Mouse (Mus musculus) heart, adult 9 months (tissue): ENCODE results near the gene Wdr46.
A peak's percentile ranks its signal among the peaks of the same experiment; 100 is the strongest.

ENCODE experiments used
- DNase-seq, 2 experiments: peaks; one replicate each; pipeline ENCODE4 v3.0.0; 2022; ENCODE audit warnings: low spot score in 2 of 2

Wdr46 gene

DNA sequence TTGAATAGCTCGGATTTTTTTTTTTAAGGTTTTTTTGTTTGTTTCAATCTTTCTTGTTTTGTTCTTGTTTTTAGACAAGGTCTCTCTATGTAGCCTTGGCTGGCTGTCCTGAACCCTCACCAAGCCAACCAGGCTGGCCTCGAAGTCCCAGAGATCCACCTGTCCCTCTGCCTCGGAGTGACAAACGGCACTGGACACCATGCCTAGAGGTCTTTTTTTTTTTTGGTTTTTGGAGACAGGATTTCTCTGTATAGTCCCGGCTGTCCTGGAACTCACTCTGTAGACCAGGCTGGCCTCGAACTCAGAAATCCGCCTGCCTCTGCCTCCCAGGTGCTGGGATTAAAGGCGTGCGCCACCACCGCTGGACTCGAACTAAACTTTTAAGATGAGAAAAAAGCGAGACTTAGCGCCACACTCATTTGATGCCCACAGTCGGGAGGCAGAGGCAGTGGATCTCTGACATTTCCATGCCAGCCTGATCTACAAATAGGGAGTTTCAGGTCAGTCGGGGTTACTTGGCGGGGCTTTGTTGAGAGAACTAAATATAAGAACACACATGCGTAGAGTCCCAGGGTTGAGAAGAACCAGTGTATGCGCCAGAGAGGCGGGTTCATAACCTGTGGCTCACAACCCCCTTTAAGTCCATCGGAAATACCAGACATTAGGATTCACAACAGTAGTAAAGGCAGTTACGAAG lies 12.1 kb upstream of the Wdr46 start:
- no peak for DNase-seq

DNA sequence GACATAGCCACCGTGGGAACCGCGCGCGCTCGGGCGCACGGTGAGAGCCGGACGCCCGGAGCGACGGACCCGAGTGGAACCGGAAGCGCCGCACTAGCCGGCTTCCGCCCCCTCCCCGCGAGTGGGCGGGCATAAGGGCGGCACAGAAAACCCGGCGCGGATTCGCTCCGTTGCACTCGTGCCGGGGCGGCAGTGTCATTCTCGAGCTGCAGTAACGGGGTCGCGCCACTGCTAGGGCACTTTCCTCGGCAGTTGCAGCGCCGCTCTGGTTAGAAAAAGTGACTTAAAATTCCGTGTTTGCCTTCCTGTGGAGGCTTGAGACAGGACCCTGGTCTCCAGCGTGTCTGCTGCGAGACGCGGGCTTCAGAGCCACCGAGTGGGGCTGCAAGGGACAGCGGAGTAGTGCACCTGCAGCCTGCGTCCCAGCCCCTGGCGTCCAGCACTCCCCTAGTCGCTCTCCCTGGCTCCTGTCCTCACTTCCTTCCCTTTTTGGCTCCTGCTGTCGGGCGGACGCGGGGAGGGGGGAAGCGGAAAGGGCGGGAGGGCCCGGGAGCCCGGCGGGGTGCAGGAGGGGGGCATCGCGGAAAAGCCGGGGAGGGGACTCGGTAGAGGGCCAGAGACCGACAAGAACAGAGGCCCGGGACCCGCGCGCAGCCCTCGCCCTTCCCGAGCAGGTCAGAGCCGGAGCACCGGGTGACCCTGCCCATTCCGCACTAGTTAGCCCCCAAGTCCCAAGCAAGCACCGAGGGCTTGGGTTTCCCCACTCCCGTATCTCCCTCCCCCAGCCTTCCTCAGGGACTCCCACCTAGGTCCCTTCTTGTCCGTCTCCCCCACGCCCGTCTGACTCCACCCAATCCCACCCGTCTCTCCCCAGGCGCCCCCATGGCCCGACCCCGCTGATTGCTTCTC lies 10.8 kb upstream of the Wdr46 start, which contains the start of gene Rgl2:
Rgl2 (plus strand) TSS at position 173 of the 909 bp plus-strand sequence.
- DNase-seq: peak; percentile 80 to 87

DNA sequence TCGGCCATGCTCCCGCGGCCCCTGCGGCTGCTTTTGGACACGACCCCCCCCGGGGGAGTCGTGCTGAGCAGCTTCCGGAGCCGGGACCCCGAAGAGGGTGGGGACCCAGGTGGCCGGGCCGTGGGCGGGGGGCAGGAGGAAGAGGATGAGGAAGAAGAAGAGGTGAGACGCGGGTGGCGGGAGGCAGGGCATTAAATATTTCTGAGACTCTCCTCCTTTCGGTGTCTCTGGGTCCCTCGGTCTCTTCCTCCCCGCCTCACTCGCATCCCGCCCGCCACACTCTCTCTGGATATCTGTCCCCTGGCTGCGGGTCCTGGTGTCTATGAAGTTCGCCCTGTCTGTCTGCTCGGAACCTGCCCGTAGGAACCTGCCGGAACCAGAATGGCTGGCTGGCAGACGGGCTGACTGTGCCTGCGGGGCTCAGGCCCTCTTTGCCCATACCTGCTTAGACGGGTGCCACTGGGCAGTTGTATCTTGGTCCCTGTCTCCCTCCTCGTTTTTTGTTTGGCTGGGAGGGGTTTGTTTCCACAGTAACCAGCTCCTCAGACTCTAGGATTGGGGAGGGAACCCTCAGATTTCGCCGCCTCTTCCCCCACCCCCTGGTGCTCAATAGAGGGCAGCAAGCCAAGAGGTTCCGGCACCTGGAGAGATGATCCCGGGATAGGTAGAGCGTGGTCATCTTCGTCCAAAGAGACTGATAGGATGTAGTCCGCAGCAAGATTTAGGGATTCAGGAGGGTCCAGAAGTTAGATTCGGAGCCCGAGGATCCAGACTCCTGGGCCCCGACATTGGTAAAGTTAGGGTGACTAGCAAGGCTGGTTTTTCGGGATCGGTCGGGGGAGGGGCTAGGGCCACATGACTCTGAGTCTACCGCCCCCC lies 9.9 kb upstream of the Wdr46 start:
- peak; percentile 71 to 74 for DNase-seq

DNA sequence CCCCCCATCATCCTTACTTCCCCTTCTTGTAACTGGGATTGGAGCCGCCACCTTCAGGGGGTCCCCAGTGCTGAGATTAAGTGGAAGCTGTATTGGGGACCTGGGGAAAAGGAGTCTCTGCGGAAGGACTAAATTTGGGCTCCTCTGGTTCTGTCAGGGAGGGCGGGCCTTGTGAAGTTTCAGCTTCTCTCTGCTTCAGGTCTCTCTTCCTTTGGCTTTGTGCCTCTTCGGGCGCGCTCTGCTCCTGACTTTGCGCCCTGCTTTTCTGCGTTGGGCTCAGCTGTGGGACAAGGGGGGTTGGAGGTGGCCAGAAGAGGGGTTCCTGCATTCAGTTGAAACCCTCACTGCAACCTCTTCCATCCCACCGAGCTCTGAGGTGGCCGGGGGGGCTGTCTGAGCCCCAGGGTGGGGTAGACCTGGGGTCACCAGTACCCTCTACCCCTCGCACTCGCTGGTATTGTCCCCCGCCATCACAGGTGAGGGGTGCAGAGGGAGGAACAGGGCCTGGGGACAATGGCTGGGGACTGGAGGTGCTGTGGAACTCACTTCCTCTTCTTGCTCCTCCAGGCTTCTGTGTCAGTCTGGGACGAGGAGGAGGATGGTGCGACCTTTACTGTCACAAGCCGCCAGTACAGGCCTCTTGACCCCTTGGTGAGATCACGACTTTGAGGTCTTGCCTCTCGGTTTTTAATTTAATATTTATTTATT lies 9.1 kb upstream of the Wdr46 start:
- DNase-seq: no peak

DNA sequence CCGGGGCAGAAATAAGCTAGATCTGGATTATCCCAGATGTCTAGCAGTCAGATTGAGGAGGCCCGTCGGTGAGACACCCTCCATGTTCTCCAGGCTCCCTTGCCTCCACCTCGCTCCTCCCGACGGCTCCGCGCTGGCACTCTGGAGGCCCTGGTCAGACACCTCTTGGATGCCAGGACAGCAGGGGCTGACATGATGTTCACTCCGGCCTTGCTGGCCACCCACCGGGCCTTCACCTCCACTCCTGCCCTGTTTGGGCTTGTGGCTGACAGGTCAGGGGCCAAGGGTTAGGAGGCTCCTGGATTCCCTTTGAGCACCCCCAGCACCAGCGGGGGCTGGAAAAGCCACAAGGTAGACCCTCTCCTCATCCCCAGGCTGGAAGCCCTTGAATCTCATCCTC lies 8.5 kb upstream of the Wdr46 start:
- no peak for DNase-seq

DNA sequence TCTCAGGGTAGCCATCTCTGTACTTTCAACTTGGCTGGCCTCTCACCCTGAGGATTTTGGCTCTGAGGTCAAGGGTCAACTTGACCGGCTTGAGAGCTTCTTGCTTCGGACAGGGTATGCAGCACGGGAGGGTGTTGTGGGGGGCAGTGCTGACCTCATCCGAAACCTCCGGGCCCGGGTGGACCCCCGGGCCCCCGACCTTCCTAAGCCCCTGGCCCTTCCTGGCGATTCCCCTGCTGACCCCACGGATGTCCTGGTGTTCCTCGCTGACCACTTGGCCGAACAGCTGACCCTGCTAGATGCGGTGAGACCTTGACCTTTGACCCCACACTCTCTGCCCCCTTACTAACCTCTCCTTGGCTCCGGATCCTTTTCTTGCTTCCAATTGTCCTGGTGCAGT lies 8.0 kb upstream of the Wdr46 start:
- DNase-seq: no peak

DNA sequence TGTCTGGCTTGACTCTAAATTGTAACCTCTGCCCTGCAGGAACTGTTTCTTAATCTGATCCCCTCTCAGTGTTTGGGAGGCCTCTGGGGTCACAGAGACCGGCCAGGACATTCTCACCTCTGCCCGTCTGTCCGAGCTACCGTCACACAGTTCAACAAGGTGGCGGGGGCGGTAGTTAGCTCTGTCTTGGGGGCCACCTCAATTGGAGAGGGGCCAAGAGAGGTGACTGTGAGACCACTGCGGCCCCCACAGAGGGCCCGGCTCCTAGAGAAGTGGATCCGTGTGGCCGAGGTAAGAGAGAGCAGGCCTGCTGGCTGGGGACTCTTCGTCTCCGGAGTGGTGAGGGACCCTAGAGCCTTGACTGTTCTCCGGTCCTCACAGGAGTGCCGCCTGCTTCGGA lies 7.5 kb upstream of the Wdr46 start:
- no peak for DNase-seq

DNA sequence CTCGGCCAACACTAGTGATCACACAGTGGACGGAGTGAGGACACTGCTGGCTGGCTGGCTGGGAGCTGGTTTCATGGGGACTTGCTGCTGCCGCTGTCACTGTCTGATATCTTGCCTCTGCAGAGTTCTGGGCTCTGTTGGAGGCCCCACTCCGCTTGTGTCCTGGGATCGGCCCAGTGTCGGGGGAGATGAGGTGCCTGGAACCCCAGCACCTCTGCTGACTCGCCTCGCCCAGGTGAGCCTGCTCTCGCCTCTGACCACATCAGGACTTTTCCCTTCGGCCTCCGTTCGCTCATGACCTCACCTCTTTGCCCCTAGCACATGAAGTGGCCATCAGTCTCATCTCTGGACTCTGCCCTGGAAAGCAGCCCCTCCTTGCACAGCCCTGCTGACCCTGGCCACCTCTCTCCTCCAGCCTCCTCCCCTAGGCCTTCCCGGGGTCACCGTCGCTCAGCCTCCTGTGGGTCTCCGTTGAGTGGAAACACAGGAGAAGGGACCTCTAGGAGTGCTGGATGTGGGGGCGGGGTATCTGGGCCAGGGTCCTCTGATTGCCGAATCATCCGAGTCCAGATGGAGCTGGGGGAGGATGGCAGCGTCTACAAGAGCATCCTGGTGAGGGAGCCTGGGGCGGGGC lies 4.9 kb upstream of the Wdr46 start:
- no peak for DNase-seq

DNA sequence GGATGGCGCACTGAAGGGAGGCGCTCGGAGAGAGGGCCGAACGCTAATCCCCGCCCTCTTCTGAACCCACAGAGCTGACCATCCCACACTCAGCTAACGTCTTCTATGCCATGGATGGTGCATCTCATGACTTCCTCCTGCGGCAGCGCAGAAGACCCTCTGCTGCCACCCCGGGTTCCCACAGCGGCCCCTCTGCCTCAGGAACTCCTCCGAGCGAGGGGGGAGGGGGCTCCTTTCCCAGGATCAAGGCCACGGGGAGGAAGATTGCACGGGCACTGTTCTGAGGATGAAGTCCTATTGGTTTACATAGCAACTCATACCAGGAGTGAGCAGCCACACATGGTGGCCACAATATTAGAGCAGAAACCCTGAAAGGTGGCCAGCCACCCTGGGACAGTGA lies 3.5 kb upstream of the Wdr46 start:
- no peak for DNase-seq

DNA sequence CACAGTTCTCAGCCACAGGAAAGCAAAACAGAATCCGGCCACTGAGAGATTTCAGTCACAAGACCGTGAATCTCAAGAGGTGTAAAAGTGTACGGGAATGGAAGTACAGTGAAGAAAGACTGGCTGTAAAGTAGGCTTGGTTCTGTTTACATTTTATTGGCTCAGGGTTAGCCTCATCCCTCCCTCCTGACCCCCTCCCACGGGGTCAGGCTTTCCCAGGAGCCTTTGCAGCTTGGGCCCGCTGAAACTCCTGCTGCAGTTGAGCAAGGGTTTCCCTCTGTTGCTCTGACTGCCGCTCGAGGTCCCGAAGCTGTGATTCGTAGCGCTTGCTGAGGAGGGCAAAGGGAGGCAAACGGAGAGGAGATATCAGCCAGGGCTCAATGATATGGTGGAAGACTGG lies 1.7 kb upstream of the Wdr46 start:
- DNase-seq: no peak

DNA sequence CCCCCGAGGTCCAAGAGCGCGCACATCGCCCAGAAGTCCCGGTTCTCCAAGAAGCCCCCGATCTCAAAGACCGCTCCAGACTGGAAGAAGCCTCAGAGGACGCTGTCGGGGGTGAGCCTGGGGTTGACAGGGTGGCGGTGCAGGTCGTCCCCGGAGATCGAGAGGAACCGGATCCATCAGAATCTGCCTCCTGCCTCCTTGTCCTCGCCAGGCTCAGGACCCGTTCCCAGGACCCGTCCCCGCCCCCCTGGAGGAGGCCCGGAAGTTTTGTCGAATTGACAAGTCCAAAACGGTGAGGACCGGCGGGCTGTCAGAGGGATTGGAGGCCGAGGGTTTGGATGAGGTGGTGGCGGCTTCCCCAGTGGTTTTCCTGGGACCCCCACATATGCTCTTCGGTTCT lies 521 bp downstream of the Wdr46 start:
- no peak for DNase-seq

DNA sequence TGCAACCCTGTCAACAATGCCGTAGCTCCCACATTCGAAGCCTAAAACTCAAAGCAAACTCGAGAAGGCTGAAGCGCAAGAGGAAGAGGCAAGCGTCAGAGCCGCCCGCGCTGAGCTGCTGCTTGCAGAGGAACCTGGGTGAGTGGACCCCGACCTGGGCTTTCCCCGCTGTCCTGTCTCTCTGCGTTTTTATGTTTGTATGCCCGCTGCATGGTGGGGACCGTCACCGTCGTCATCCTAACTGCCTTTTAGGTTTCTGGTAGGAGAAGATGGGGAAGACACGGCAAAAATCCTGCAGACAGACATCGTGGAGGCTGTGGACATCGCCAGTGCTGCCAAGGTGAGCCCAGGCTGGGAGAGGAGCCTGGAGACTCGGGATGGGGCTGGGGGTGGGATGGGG lies 921 bp downstream of the Wdr46 start:
- DNase-seq: no peak

DNA sequence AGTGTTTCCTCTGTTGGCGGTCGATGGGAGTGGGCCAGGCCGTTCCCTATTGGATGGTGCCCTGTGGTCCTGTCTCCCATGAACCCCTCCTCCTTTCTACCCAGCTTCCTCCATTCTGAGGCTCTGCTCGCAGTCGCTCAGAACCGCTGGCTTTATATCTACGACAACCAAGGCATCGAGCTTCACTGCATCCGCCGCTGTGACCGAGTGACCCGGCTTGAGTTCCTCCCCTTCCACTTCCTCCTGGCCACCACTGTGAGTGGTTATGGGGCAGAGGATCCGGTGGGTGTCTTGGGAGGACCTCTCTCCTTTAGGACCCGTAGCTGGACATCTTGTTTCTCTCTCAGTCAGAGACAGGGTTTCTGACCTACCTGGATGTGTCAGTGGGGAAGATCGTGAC lies 3.0 kb downstream of the Wdr46 start:
- no peak for DNase-seq

DNA sequence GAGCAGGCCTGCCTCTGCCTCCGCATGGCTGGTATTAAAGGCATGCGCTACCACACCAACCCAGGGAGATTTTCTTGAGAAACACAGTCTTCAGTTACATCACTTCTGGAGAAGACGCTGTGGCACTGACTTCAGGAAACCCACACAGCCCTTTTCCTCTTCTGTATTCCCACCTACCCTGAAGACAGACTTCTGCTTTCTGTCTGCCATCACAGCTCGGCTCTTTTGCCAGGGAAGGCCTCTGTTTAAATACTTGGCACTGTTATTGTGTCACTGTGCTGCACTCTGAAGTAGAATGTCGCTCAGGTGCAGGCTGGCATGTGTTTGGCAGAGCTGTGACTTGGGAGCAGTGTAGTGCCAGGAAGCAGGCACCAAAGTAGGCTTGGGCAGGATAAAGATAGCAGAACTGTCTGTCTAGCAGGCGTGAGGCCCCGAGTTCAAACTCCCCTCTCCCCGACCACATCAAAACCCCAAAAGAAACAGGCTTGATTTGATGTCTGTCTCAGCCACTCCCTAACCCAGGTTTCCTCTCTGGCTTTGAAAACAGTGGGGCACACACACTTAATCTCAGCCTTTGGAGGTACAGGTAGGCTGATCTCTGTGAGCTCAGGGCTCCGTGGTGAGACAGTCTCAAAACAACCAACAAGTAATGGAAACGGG lies 7.1 kb downstream of the Wdr46 start:
- DNase-seq: no peak

DNA sequence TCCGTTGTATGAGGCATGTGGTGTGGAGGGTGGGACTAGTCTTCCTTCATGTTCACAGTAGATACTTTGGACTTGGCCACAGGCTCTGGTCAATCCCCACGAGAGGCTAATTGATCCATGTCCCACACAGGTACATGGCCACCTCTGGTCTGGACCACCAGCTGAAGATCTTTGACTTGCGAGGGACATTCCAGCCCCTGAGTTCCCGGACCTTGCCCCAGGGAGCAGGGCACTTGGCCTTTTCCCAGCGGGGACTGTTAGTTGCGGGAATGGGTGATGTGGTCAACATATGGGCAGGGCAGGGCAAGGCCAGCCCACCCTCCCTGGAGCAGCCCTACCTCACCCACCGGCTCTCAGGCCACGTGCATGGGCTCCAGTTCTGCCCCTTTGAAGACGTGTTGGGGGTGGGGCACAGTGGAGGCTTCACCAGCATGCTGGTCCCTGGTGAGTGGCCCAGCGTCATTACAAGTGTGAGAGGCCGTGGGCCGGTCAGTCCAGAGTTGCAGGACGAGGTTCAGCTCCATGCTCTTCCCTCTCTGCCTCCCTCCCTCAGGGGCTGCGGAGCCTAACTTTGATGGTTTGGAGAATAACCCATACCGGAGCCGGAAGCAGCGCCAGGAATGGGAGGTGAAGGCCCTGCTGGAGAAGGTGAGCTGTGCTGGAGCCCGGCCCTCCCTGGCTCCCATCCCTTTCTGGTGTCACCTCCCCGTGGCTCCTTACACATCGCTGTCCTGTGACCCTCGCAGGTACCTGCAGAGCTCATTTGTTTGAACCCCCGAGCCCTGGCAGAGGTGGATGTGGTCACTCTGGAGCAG lies 7.8 kb downstream of the Wdr46 start:
- DNase-seq: no peak

DNA sequence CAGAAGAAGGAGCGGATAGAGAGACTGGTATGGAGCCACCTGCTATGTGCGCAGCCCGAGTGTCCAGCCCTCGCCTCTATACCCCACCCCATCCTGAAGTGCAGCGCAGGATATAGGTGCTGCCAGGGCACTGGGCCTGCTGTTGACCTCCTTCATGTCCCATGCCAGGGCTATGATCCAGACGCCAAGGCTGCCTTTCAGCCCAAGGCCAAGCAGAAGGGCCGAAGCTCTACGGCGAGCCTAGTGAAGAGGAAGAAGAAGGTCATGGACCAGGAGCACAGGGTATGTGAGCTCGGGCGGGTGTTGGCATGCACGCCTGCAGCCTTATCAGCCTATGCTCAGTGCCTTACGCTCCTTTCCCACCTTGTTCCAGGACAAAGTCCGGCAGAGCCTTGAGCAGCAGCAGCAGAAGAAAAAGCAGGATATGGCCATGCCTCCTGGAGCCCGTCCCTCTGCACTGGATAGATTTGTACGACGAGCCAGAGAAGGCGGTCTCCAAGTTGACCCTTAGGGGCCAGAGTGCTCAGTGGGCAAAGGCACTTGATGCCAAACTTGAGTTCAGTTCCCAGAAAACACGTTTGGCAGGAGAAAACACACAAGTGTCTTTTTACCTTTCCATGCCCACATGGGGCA lies 8.6 kb downstream of the Wdr46 start:
- DNase-seq: no peak

DNA sequence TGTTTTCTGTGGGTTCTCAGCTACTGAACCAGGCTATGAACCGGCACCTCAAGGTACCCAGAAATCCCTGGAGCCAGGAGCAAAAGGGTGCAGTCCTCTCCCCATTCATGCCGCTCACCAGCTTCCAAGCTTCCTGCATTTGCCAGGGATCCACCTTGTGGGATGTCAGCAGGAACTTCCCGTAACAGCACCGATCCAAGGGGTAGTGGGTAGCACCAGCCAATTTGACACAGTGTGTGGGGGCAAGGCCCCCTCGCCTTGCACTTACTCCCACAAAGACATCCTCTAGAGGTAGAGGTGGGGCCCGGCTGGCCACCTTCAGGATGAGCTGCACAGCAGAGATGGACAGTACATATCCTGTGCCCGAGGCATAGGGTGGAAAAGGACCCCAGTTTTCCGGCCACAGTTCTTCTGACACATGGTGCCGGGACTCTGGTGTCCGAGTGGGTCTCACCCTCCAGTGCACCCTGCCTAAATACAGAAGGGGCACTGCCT lies 9.7 kb downstream of the Wdr46 start:
- DNase-seq: peak in 1 of 2 experiments; percentile 4

DNA sequence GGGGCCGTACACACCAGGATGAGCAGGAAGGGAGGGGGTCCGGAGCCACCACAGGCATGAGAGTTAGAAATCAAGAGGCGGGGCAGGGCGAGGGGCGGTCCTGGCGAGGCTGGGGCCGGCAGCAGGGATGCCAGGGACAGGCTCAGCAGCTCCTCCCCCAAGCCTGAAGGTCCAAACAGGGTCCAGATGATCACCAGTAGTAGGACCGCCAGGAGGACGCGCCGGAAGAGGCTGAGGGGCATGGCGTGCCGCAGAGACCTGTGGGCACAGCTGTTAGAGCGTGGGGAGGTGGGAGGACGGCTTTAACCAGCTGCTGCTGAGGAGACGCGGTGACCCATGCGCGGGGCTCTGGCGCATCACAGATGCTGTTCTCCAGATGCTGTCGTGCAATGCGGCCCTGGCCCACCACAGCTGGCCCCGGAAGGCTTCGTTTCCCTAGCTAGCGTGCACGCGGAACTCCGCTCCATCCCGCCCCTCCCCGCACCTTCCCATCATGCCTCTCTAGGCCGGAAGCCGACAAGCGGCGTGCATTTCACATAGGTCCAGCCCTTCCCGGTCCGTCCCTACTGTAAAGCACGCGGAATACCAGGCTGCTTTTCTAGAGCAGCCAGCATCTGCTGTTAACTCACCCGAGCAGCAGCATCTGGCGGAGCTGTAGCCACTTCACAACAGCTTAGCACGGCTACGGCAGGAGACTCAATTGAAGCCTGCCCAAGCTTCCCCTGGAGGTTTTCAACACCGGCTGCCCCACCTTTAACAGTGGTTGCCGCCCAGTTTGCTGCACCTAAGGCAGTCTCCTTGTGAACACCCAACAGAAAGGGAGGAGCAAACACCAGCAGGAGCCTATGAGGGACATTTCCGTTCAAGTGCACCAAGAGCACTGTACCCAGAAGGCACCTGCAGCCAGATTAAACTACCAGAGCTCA lies 10.8 kb downstream of the Wdr46 start, which contains the start of gene B3galt4:
B3galt4 (minus strand) TSS at position 468 of the 926 bp plus-strand sequence.
- peak; percentile 69 to 71 for DNase-seq
